Mouse (Mus musculus) urinary bladder, adult 2 months (tissue): Measurements from ENCODE around the gene Anks1b. TPM values are rescaled to one million over a fixed set of nuclear protein-coding genes. Genes with fewer than 3 reads are reported as not detected.
"Not testable (repeated sequence)": the region's sequence is repeated elsewhere in the genome, so short reads cannot be mapped to it uniquely, and the experiment has no call there.

Experiments
- DNase-seq: peaks from one replicate; pipeline ENCODE4 v3.0.0; 2022; ENCODE audit warnings: low spot score
- polyA plus RNA-seq: library from polyadenylated mRNA; depleted of rRNA; stranded (reverse); fragments of >200 nt; gene quantifications from 2 replicates; pipeline ENCODE4 v1.2.3, GENCODE M21; 2012

Anks1b gene
- polyA plus RNA-seq, 1 experiment: 0.29 TPM

DNA sequence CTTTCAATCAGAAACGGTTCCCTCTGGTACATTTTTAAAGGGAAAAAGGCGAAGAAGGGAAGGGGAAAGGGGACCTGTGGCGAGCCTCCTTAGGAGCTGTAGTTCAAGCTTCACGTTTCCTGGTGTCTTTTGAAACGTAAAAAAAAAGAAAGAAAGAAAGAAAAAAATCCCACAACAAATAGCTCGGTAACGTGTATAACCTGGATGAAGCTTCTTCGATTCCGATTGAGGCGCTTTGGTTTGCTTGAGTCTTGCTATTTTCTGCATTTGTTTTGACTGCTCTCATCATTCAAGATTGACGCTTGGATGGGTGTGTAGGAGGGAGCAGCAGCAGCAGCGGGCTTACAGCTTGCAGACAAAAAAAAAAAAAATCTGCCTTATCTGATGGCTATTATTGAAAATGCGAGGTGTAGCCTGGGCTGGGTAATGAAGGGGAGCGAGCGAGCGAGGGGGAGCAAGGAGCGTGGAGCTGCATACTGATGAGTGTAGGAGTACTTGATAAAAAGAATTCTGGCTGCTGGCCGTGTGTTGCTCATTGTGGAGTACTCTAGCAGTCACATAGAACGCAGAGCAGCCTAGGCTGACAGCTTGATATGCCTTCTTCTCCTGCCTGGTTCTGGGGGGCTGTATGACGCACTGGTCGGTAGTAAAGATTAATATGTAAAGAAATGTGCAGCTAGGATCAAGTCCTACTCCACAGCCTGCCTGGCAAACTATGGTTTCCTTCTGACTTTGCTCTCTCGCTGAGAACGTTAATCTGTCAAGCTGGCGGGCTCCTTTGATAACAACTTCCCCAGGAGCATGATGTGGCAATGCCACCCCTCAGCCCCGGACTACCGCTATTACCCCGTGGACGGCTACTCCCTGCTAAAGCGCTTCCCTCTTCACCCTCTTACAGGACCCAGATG, 703.1 kb downstream of the Anks1b start:
- DNase-seq: no peak

GRCm38 (mm10) chr10:90577099-90577461, 703.8 kb downstream of the Anks1b start:
- no peak for DNase-seq

- DNase-seq: no peak
These were observed 704.5 kb downstream of the Anks1b start for GRCm38 (mm10) chr10:90577777-90578176.

GRCm38 (mm10) chr10:90579970-90580369, 706.7 kb downstream of the Anks1b start:
- DNase-seq: no peak

GRCm38 (mm10) chr10:90584052-90584451, 710.7 kb downstream of the Anks1b start:
- no peak for DNase-seq

DNA sequence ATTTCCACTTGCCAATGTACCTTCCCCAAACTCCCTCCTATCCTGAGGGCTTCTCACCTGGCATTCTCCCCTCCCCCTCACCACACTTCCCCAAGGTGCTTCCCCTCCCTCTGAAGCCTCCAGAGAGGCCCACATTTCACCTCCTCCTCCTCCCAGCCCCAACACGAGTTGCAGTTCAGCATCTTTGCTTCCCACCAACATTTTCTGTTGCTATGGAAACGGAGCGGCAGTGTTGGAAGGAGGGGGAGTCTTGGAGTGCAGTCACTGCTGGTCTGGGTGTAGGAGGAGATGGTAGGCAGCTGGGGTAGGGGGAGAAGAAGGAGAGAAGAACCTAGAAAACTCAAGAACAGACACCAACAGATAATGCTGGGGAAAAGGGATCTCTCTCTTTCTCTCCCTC, 722.8 kb downstream of the Anks1b start:
- no peak for DNase-seq

- DNase-seq: no peak
These were observed 723.3 kb downstream of the Anks1b start for GRCm38 (mm10) chr10:90596576-90596975.

DNA sequence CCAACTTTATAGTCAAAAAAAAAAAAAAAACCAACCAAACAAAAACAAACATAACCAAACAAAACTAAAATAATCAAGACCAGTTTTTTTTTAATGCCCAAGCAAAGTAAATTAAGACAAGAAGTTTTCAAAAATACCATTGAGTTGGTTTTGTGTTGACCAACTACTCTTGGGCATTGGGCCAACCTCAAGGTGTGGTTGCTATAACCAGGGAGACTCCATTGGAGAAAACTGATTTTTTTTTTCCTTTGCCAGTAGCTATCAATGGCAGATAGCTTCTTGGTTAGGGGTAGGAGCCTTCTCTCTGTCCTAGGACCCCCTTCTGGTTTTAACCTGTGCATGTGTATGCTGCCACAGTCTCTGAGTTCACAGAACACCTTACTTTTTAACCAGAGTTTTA, 725.8 kb downstream of the Anks1b start:
- no peak for DNase-seq

GRCm38 (mm10) chr10:90599726-90600531, 726.6 kb downstream of the Anks1b start:
- DNase-seq: no peak

DNA sequence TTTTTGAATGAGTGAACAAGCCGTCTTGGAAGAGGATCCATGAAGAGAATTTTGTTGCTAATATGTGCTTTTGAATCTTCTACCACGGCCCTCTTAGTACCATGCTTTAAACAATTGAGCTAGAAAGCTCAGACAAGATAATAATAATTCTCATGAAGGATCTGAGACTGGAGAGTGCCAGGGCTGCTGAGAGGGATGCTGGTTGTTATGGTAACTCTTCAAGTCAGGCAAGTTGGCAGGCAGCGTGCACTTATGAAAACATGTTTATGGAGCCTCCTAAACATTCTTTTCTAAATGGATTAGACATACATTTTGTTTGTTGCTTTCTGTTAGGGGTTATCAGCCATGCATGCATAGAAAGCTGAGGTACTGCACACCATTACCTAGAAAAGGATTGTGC, 734.3 kb downstream of the Anks1b start:
- DNase-seq: no peak

DNA sequence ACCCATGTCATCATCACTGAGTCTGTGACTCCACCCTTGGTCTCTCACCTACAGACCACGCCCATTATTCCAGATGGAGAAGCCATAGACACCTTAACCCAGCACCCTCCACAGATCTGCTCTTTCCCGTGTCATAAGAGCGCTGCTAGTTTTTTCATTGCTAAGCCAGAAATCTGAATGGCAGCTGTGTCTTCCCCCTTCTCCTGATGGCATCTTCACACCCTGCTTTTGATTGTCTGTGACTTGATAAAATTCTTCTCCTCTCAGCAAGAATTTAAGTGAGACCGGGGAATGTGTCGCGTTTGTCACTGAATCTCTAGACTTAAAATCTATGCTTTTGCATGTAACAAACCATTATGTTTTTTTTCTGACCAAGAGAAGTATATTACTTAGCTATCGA, 736.1 kb downstream of the Anks1b start:
- DNase-seq: no peak

DNA sequence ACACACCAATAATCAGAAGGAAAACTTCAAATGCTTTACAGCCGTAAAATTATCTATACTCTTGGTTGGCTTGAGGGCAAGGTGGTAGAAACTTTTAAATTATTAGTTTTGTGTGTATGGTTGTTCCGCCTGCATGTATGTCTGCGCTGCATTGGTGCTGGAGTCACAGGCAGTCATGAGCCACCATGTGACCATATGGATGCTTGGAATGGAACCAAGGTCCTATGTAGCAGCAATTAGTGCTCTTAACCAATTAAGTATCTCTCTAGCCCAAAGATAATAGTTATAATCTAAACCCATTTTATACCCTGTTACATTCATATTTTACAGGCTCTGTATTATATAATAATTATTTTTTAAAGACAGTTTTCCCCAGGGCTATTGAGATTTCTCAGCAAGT, 739.7 kb downstream of the Anks1b start:
- DNase-seq: no peak

DNA sequence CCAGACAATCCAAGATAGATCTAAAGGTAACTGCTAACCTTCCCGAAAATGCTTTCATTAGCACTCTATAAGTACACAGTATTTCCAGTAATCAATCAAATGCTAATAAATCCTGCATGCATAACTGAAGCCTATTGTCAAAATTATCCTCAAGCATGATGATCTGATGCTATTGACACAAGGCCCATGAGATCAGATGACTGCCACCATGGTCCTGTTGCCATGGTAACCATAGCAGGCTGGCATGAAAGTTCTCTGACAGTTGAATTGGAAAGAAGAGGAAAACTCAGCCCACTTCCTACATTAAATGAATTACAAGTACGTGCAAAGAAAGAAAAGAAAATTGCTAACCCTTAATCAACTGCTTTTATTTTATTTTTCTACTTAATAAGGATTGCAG, 741.9 kb downstream of the Anks1b start:
- DNase-seq: no peak

DNA sequence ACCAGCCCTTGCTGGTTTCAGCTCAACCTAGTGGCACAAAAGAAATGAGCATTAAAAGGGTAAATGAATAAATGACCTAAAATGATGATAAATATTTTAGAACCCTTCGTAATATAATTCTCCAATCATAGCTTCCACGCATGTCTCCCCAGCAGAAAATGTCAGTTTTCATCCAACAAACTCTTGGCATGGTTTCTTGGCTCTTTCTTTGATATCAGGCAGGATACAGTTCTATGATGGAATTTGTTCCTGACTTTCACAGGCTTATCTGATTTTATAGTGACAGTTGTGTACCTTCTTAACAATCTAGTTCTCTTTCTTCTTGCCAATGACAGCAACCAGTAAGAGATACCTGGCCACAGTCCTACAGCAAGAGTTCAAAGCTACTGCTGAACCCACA, 743.3 kb downstream of the Anks1b start:
- no peak for DNase-seq

GRCm38 (mm10) chr10:90617664-90618296, 744.5 kb downstream of the Anks1b start:
- no peak for DNase-seq

DNA sequence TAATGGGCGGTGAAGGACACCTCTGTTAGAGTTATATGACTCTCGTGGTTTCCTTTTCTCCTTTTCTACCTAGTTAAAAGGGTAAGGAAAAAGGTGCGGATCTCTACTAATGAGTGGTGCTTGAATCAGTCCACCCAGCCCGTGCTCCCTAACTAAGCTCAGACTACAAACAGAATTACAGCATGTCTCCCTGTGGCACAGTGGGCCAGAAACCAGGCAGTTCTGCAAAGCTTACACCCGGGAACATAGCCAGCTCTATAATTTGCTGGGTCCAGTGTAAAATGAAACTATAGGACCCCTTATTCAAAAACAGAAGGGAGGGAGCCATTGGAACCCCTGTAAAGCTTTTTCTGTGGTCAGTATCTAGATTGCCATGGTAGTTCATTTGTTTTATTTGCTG, 754.2 kb downstream of the Anks1b start:
- no peak for DNase-seq

DNA sequence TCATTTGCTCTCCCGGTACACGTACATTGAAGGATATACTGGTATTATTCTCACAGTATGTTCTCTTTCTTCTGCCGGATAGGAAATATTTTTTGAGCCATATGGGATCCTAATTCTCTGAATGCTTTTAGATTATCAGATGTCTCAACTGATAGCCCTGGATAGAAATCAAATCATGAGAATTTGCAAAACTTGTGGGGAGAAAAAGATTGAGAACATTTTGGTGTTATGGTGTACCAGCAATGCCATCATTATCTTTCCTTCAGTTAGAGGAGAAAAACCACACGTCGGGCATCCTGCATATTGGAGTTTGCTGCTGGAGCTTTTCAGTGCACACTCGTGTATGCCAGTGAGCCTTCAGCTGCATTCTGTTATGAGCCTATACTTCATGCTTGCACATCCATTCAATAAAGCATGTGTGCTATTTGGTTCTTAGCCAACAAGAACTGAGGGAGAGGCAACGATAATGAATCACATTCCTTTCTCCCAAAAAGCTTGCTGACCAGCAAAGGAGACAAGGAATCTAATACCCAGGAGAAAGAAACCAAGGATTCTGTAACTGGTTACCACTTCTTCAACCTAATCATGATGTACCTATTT, 756.9 kb downstream of the Anks1b start:
- no peak for DNase-seq

- DNase-seq: not testable (repeated sequence)
These were observed 757.5 kb downstream of the Anks1b start for GRCm38 (mm10) chr10:90630794-90631193.

DNA sequence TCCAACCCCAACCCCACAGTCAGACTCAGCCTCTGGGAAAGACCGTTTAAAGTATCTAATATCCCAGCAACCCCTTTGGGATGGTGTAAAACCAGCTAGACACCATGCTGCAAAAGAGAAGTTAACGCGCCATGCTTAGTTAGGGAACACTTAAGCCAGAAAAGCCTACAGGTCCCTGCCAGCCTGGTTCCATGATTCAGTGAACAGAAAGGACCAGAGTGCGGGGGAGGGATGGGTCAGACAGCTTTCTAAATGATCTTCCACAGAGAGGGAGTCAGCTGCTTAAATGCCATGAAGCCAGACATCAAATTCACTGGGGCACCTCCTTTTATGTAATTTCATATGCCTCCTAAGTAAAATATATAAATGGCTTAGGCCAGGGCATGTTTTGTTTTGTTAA, 764.0 kb downstream of the Anks1b start:
- DNase-seq: no peak

DNA sequence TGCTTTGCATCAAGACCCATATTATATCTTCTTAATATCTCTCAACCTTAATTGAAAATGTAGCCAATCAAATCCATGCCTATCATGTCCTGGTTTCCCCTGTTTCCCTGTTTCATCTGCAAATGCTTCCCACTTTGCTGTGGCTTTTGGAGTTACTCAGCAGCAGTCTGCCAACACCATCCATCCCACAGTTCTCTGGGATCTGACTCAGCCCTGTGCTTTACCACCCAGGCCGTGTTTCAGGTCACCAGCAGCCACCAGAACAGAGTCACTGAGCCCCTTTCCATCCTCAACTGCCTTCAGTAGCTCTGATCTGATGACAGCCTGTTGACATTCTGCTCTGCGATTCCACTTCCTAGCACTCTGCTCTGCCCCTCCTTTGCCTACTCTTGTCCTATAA, 776.4 kb downstream of the Anks1b start:
- no peak for DNase-seq

GRCm38 (mm10) chr10:90657416-90658120, 784.3 kb downstream of the Anks1b start:
- no peak for DNase-seq
